17 mouse cellular contexts compared by ENCODE assay signal in genomic region chr7:100501027-100501843, GRCm38 (mm10). TPM values are rescaled to one million over a fixed set of nuclear protein-coding genes. Genes with fewer than 3 reads are reported as not detected.
A peak's percentile ranks its signal among the peaks of the same experiment; 100 is the strongest.
DNase-seq lines count a peak whose midpoint lies in the region; ATAC-seq and TF ChIP-seq lines count a peak whose summit lies in the region.
"Had no signal": no experiment of that assay in that cellular context is flagged by ENCODE, and none has a peak within 500 bp of the region (broad histone marks: within the 10 kb centered on the region; RNA-seq: fewer than 3 reads in every experiment).

No protein-coding gene starts in this region.

- peak overlapping the region; percentile 2; the same call in 1 of the 2 replicates for H3K27ac ChIP-seq in forebrain, embryonic 12.5 days
- H3K27ac ChIP-seq in forebrain, embryonic 11.5 days (ENCODE audit: low read depth, low read length) = no peak overlapping the region
- H3K27ac ChIP-seq in spleen, adult 2 months (ENCODE audit: insufficient read depth, low read length) = peak overlapping the region; percentile 42
- H3K27ac ChIP-seq: embryonic facial prominence, embryonic 12.5 days; hindbrain, embryonic 15.5 days; kidney, postnatal 0 days; limb, embryonic 13.5 days; midbrain, embryonic 12.5 days had no signal

- TF ChIP-seq CTCF in spleen, adult 2 months (IDR thresholded peaks at IDR 0.05; ENCODE audit: extremely low read depth, insufficient read depth, insufficient read length, insufficient replicate concordance) = no peak

- H3K4me3 ChIP-seq in forebrain, embryonic 12.5 days (replicated peaks) = no peak overlapping the region
- H3K4me3 ChIP-seq in forebrain, embryonic 11.5 days (ENCODE audit: low read depth, low read length) = no peak overlapping the region
- no peak overlapping the region for H3K4me3 ChIP-seq in spleen, adult 2 months (ENCODE audit: extremely low read depth, insufficient read depth, insufficient read length)
- H3K4me3 ChIP-seq: embryonic facial prominence, embryonic 12.5 days; hindbrain, embryonic 15.5 days; limb, embryonic 13.5 days; midbrain, embryonic 12.5 days had no signal

- no peak overlapping the region for H3K9ac ChIP-seq in forebrain, embryonic 12.5 days
- no peak overlapping the region for H3K9ac ChIP-seq in forebrain, embryonic 11.5 days (ENCODE audit: low read length)
- H3K9ac ChIP-seq: embryonic facial prominence, embryonic 12.5 days; forebrain, postnatal 0 days; hindbrain, embryonic 15.5 days; limb, embryonic 13.5 days; midbrain, embryonic 12.5 days had no signal

- peaks cover 11% of the 10 kb centered on the region; the same call in 1 of the 2 replicates for H3K36me3 ChIP-seq in forebrain, embryonic 12.5 days (replicated peaks)
- no peaks in the 10 kb centered on the region; the same call in 1 of the 2 replicates for H3K36me3 ChIP-seq in forebrain, embryonic 11.5 days (ENCODE audit: control insufficient read depth, insufficient read depth, low read length)
- H3K36me3 ChIP-seq in spleen, adult 2 months (ENCODE audit: control insufficient read depth, insufficient read depth, low read length) = peaks cover 39% of the 10 kb centered on the region
- H3K36me3 ChIP-seq: hindbrain, embryonic 15.5 days had no signal

- TF ChIP-seq POLR2A in spleen, adult 2 months (IDR thresholded peaks at IDR 0.05; ENCODE audit: low read depth, low read length) = no peak; the same call in 1 of the 2 replicates

- no peak overlapping the region for H3K4me2 ChIP-seq in forebrain, embryonic 12.5 days
- H3K4me2 ChIP-seq in forebrain, embryonic 11.5 days (ENCODE audit: low read depth, low read length, severe bottlenecking) = no peak overlapping the region
- H3K4me2 ChIP-seq: embryonic facial prominence, embryonic 12.5 days; hindbrain, embryonic 15.5 days; limb, embryonic 13.5 days; midbrain, embryonic 12.5 days had no signal

- no peak for DNase-seq in forebrain, embryonic 11.5 days (ENCODE audit: low spot score)
- no peak for DNase-seq in spleen, adult 2 months (ENCODE audit: low read depth in 1 of 2, low spot score in 2 of 2)
- DNase-seq in spleen, adult 12 weeks (ENCODE audit: low spot score) = no peak
- peak; percentile 50 to 63 for DNase-seq in spleen, postnatal 10 days (ENCODE audit: low spot score in 2 of 2)
- DNase-seq in adrenal gland, postnatal 14 days = no peak
- DNase-seq: cerebellum, adult 9-10 months; forebrain, postnatal 0 days had no signal

- H3K9me3 ChIP-seq in forebrain, embryonic 12.5 days = no peaks in the 10 kb centered on the region
- H3K9me3 ChIP-seq in forebrain, embryonic 11.5 days (ENCODE audit: control insufficient read depth, low read length) = no peaks in the 10 kb centered on the region
- H3K9me3 ChIP-seq: embryonic facial prominence, embryonic 12.5 days; hindbrain, embryonic 15.5 days; limb, embryonic 13.5 days; midbrain, embryonic 12.5 days had no signal

- peaks cover under 1% of the 10 kb centered on the region; the same call in 1 of the 2 replicates for H3K4me1 ChIP-seq in forebrain, embryonic 12.5 days
- H3K4me1 ChIP-seq in forebrain, embryonic 11.5 days (replicated peaks; ENCODE audit: control insufficient read depth, insufficient read depth, low read length) = no peaks in the 10 kb centered on the region
- H3K4me1 ChIP-seq in spleen, adult 2 months (ENCODE audit: control insufficient read depth, insufficient read depth, insufficient read length) = peaks cover 42% of the 10 kb centered on the region

- no peaks in the 10 kb centered on the region for H3K27me3 ChIP-seq in forebrain, embryonic 12.5 days
- no peaks in the 10 kb centered on the region for H3K27me3 ChIP-seq in forebrain, embryonic 11.5 days (ENCODE audit: control insufficient read depth, insufficient read depth, low read length)
- no peaks in the 10 kb centered on the region for H3K27me3 ChIP-seq in spleen, adult 2 months (ENCODE audit: control insufficient read depth, insufficient read depth, low read length)
- H3K27me3 ChIP-seq: embryonic facial prominence, embryonic 12.5 days; hindbrain, embryonic 15.5 days; limb, embryonic 13.5 days; midbrain, embryonic 12.5 days had no signal

- 72% methylated on average over 6 of the region's 6 CpGs for WGBS in forebrain, embryonic 12.5 days
- WGBS in forebrain, embryonic 11.5 days = 68% methylated on average over 6 of the region's 6 CpGs
- WGBS in spleen, adult 2 months = 50% methylated on average over 6 of the region's 6 CpGs

- ATAC-seq in forebrain, embryonic 12.5 days (ENCODE audit: low FRiP score) = no peak
- no peak for ATAC-seq in forebrain, embryonic 11.5 days (replicated peaks; ENCODE audit: low FRiP score)
- peak; percentile 13 for ATAC-seq in erythroblast, adult 5-6 weeks (replicated peaks; ENCODE audit: low FRiP score, poor library complexity, severe bottlenecking)
- ATAC-seq in activated CD4-positive, CD25-positive, alpha-beta regulatory T cell, adult 4 months = no peak
- ATAC-seq: forebrain, postnatal 0 days had no signal

RNA-seq across cellular contexts. Expression of gene Ucp2, which starts 8.1 kb away (rescaled TPM):
- polyA plus RNA-seq in forebrain, embryonic 12.5 days (2016; fragmentation: Nextera tagmentation; extraction: Ambion mirVana) = 83.8 and 93.1 TPM in 2 replicates
- 79.7 and 90.4 TPM in 2 replicates for polyA plus RNA-seq in forebrain, embryonic 11.5 days (2014; fragmentation: Nextera tagmentation; extraction: Ambion mirVana)
- polyA plus RNA-seq in spleen, adult 2 months (2012; rRNA removed) = 991 and 1,064 TPM in 2 replicates
- total RNA-seq in erythroblast, adult 5-6 weeks (2015; ENCODE audit: low replicate concordance) = 1,034 and 1,242 TPM in 2 replicates
- 1,143 and 1,228 TPM in 2 replicates for total RNA-seq in erythroblast, adult 5-6 weeks (2017; ENCODE audit: low replicate concordance)
- 1,000 to 10,000 TPM; 1,097 to 1,340 TPM for polyA plus RNA-seq in activated CD4-positive, CD25-positive, alpha-beta regulatory T cell, adult 4 months (2017; shearing (Covaris generic))
- 355 and 500 TPM in 2 replicates for total RNA-seq in adrenal gland, postnatal 14 days (2021)

RNA-seq across cellular contexts. Expression of gene Dnajb13, which starts 13.5 kb away (rescaled TPM):
- polyA plus RNA-seq in forebrain, embryonic 12.5 days (2016; fragmentation: Nextera tagmentation; extraction: Ambion mirVana) = 0.67 and 1.1 TPM in 2 replicates
- polyA plus RNA-seq in forebrain, embryonic 11.5 days (2014; fragmentation: Nextera tagmentation; extraction: Ambion mirVana) = 0.49 and 0.84 TPM in 2 replicates
- polyA plus RNA-seq in spleen, adult 2 months (2012; rRNA removed) = 2.3 and 3.8 TPM in 2 replicates
- 1.5 TPM in 1 of 2 replicates, not detected in the other for total RNA-seq in erythroblast, adult 5-6 weeks (2015; ENCODE audit: low replicate concordance)
- total RNA-seq in erythroblast, adult 5-6 weeks (2017; ENCODE audit: low replicate concordance) = 2.6 and 9.2 TPM in 2 replicates
- polyA plus RNA-seq in activated CD4-positive, CD25-positive, alpha-beta regulatory T cell, adult 4 months (2017; shearing (Covaris generic)) = 10 to 100 TPM; 10.4 to 17.4 TPM
- total RNA-seq in adrenal gland, postnatal 14 days (2021) = 0.30 TPM in 1 of 2 replicates, not detected in the other
- total RNA-seq: granulocyte monocyte progenitor cell, adult 5-6 weeks had no signal

RNA-seq across cellular contexts. Expression of gene Ucp3, which starts 28.4 kb away (rescaled TPM):
- polyA plus RNA-seq in forebrain, embryonic 12.5 days (2016; fragmentation: Nextera tagmentation; extraction: Ambion mirVana) = not detected in 2 replicates
- not detected in 2 replicates for polyA plus RNA-seq in forebrain, embryonic 11.5 days (2014; fragmentation: Nextera tagmentation; extraction: Ambion mirVana)
- 0.77 and 1.3 TPM in 2 replicates for polyA plus RNA-seq in spleen, adult 2 months (2012; rRNA removed)
- total RNA-seq in erythroblast, adult 5-6 weeks (2015; ENCODE audit: low replicate concordance) = 0.42 TPM in 1 of 2 replicates, not detected in the other
- total RNA-seq in erythroblast, adult 5-6 weeks (2017; ENCODE audit: low replicate concordance) = 0.56 TPM in 1 of 2 replicates, not detected in the other
- not detected for polyA plus RNA-seq in activated CD4-positive, CD25-positive, alpha-beta regulatory T cell, adult 4 months (2017; shearing (Covaris generic))
- 41.2 and 43.0 TPM in 2 replicates for total RNA-seq in adrenal gland, postnatal 14 days (2021)
- total RNA-seq: granulocyte monocyte progenitor cell, adult 5-6 weeks had no signal
- polyA plus RNA-seq: brain, embryonic 14.5 days; embryonic facial prominence, embryonic 12.5 days; forebrain, postnatal 0 days; hindbrain, embryonic 15.5 days; midbrain, embryonic 12.5 days had no signal

RNA-seq across cellular contexts. Expression of gene Coa4, which starts 35.6 kb away (rescaled TPM):
- 12.6 and 15.1 TPM in 2 replicates for polyA plus RNA-seq in forebrain, embryonic 12.5 days (2016; fragmentation: Nextera tagmentation; extraction: Ambion mirVana)
- polyA plus RNA-seq in forebrain, embryonic 11.5 days (2014; fragmentation: Nextera tagmentation; extraction: Ambion mirVana) = 18.2 and 18.6 TPM in 2 replicates
- 7.7 and 7.8 TPM in 2 replicates for polyA plus RNA-seq in spleen, adult 2 months (2012; rRNA removed)
- 1.7 and 4.0 TPM in 2 replicates for total RNA-seq in erythroblast, adult 5-6 weeks (2015; ENCODE audit: low replicate concordance)
- 6.7 and 9.8 TPM in 2 replicates for total RNA-seq in erythroblast, adult 5-6 weeks (2017; ENCODE audit: low replicate concordance)
- 10 to 100 TPM; 21.2 to 22.6 TPM for polyA plus RNA-seq in activated CD4-positive, CD25-positive, alpha-beta regulatory T cell, adult 4 months (2017; shearing (Covaris generic))
- total RNA-seq in adrenal gland, postnatal 14 days (2021) = 7.8 and 10.4 TPM in 2 replicates

Comparison
In these comparisons a context has a peak if more than half of its experiments do, and no peak if none do; other contexts are left out.
1. DNase-seq: peak in spleen, postnatal 10 days (2 of 2); none in forebrain, embryonic 11.5 days (single experiment), spleen, adult 2 months (0 of 2), spleen, adult 12 weeks (single experiment) and adrenal gland, postnatal 14 days (single experiment).
2. RNA of gene Ucp2, which starts 8.1 kb away (polyA plus RNA-seq): 1,097 to 1,340 TPM in activated CD4-positive, CD25-positive, alpha-beta regulatory T cell, adult 4 months and 991 to 1,064 TPM in spleen, adult 2 months; 79.7 to 90.4 TPM in forebrain, embryonic 11.5 days and 83.8 to 93.1 TPM in forebrain, embryonic 12.5 days; every median in the first group is over 10 times any median in the second.